Mouse (Mus musculus) adrenal gland, adult (tissue): Measurements from ENCODE around the gene Cela3b.

Experiments used
- DNase-seq, 2 experiments: peaks; one replicate each; pipeline ENCODE4 v3.0.0; 2022 to 2023; ENCODE audit warnings: low spot score in 1 of 2; ENCODE audit not compliant: inconsistent age in 2 of 2

Cela3b gene

GRCm38 (mm10) chr4:137377526-137378304 is 52.6 kb downstream of the Cela3b start:
- DNase-seq: peak; percentile 62 to 79

DNA sequence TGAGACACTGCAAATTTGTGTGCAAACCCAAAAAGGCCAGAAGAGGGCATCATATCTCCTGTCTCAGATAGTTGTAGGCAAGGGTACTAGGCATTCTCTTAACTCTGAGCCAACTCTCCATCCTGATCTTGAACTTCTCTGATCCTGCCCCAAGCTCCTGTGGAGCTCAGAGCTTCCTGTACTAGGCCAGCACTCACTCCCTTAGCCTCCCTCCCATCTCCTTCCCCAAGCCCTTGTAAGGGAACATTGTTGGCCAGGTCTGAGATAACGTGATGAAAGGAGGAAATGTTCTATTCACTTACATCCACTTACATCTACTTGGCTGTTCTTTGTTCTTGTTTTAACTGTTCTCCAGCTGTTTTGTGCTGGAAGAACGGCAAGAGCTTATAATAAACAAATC is 53.6 kb downstream of the Cela3b start:
- DNase-seq: no peak

- DNase-seq: peak; percentile 62 to 82
Observed at GRCm38 (mm10) chr4:137375314-137376278, 54.7 kb downstream of the Cela3b start.

DNA sequence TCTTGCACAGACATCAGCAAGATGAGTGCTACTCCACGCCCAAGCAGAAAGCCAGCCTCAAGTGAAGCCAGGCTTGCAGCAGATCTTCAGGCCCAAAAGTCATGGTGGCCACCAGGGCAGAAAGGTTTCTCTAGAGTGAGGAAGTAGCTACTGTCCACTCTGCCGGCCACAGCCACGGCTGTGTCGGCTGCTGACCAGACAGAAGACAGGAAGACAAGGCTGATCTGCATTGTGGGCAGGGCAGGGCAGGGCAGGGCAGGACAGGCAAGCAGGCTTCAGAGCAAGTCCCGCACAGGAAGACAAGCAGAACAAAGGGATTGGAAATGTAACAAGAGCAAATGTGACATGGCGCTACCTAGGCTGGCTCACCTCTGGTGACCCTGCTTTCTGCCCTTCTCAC is 56.6 kb downstream of the Cela3b start:
- peak in 1 of 2 experiments; percentile 68 for DNase-seq

DNA sequence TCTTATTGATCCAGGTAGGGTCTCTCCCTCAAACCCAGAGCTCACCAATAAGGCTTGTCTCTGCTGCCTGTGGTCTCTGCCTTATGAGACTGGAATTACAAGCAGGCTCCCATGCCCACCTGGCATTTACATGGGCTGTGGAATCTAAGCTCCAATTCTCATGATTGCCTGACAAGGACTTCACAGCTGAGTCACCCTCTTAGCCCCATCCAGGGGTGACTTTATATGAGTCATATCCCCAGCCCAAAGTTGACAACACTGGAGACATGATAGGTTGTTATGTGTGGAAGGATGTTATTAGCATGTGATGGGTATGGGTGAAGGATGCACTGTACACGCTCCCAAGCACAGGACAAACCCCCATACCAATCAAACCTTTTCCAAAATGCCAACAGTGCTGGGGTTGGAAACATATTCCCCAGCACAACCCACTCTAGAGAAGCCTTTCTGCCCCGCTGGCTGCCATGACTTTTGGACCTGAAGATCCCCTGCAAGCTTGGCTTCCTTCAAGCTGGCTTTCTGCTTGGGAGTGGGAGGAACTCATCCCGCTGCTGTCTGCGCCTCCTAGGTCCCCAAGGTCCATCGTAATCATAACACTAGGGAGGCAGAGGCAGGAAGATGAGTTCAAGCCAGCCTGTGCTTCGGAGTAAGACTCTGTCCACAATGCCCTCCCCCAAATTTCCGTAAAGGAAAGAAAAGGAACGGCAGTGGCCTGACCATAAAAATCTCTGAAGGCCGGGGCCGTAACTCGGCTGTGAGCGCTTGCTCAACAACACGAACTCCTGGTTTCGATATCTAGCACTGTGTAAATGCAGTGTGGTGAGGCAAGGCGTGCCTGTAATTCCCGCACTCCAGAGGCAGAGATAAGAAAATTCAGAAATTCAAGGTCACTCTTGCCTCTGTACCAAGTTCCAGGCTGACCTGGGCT is 58.5 kb downstream of the Cela3b start:
- peak in 1 of 2 experiments; percentile 79 for DNase-seq
